Mouse (Mus musculus) ES-E14 (cell line): Measurements from ENCODE around the gene Vps37c.

ENCODE experiments used
- MAFK ChIP-seq: IDR thresholded peaks from 2 replicates; pipeline ENCODE4 v1.6.1; 2014; ENCODE audit warnings: mild to moderate bottlenecking, low read depth, low read length, inconsistent platforms; ENCODE audit not compliant: insufficient read depth
- ZNF384 ChIP-seq: IDR thresholded peaks from 2 replicates; pipeline ENCODE4 v1.6.1; 2012; ENCODE audit warnings: low read depth, low read length, inconsistent platforms

GRCm38 (mm10) chr19:10698131-10698991 lies 9.8 kb downstream of the Vps37c start:
- TF ChIP-seq MAFK (no peak), ZNF384 (no peak)
